Mouse (Mus musculus): Measurements from ENCODE around the gene Ric3.

The Ric3 gene

DNA sequence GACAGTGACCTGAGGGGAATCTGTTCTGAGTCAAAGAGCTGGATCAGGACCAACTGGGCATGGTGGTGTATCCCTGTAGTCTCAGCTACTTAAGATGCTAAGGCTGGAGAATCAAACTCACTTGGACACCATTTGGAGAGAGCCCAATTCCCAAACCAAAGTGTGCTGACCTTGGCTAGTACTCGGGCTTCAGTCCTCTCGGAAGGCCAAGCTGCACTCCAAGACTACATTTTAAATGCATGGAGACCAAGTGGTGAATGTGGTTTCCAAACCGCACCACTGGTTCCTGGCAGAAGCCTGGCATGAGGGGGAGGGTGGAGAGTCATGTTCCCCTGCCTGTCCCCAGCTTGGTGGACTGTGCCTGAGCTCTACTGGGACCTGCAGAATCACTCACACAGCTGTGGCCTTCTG is 89.2 kb downstream of the Ric3 start:
- no peak for DNase-seq

DNA sequence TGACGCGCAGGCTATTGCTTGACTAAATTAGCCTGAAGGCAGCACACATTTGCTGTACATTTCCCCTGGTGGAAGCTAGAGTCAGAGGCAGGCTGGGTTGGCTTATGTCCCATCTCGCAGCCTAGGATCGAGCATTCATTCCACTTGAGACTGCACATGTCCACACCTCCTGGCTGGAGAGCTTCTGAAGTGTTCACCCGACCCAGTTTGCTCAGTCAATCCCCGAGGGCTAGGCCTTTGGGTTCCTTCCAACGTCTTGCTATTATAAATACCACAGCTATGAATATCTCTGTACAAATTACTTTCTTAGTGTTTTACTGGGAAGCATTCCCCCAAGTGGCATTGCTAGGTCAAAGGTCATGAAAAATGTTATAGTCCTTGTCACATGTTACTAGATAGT is 89.9 kb downstream of the Ric3 start:
- no peak for DNase-seq

DNA sequence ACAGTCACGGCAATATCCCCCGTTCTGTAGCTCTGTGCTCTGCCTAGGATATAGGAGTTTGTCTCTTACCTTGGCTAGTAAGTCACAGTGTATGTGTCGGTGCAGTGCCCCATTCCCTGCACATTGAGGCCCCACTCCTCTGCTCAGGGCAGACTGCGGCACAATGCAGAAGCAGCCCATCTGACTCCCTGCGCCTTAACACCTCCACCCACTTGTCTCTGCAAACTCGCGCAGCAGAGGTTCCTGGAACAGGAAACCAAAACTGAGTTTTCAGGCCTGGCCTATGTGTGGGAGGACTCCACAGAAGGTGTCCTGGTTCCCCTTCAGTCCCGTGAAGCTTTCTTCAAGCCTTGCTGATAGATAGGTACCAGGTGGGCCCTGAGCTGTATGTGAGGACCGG is 91.9 kb downstream of the Ric3 start:
- no peak for DNase-seq

DNA sequence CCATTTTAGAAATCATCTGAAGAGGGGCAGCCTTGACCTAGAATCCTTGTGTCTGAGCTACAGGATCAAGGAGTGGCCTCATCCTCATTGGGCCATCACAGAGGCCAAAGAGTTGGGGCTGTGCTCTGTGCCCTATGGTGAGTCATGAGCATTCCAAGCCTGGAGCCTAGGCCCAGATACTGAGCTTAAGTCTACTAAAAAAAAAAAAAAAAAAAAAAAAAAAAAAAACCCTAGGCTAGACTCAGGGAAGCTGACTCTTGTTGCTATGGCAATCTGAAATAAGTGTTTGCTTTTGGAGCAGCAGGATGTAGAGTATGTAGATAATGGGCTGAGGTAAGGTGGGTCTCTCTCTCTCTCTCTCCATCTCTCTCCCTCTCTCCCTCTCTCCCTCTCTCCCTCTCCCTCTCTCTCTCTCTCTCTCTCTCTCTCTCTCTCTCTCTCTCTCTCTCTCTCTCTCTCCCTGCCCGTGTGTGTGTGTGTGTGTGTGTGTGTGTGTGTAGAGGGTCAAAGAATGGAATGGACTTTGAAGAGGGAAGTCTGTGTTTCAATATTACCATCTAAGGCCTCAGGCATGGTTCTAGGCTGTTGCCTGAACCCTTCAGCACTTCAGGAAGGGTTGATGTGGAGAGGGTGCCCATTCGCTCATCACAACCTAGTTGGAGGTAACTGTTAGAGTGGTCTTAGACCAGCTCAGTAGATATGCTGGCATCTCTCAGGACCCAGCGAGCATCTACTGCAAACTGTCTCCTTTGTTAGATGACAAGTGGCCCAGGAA is 97.0 kb downstream of the Ric3 start:
- no peak for DNase-seq
